Mouse (Mus musculus): ENCODE results near the gene Snx18.

GRCm38 (mm10) chr13:113617338-113617890 is 950 bp downstream of the Snx18 start:
- TF ChIP-seq CTCF (IDR thresholded peaks at IDR 0.05; ENCODE audit: insufficient read depth, low read depth, low read length) (no peak), POLR2A (IDR thresholded peaks at IDR 0.05; ENCODE audit: insufficient read depth, low read depth, low read length) (no peak)

Measured in olfactory bulb, adult 2 months (tissue).